Mouse (Mus musculus): ENCODE results near the gene Ube2o. TPM values are rescaled to one million over a fixed set of nuclear protein-coding genes. Genes with fewer than 3 reads are reported as not detected.

The Ube2o gene
- polyA plus RNA-seq, 1 experiment: 18.3 TPM

- TF ChIP-seq POLR2A (IDR thresholded peaks at IDR 0.05; ENCODE audit: borderline replicate concordance, extremely low read depth, low read depth, low read length) (no peak), CTCF (IDR thresholded peaks at IDR 0.05; ENCODE audit: insufficient read depth, low read length) (no peak)
- whole genome bisulfite sequencing: 83% methylated on average over 7 of the region's 7 CpGs
- peaks cover 10% of the 10 kb centered on the region for H3K4me1 ChIP-seq (ENCODE audit: control insufficient read depth, insufficient read depth, low read length)
- no peak for DNase-seq
- no peak overlapping the region for H3K4me3 ChIP-seq (replicated peaks; ENCODE audit: extremely low read depth, low read depth, low read length)
Measured at GRCm38 (mm10) chr11:116536685-116537084, 44.6 kb downstream of the Ube2o start.

GRCm38 (mm10) chr11:116534154-116534865 lies 46.9 kb downstream of the Ube2o start:
- H3K4me1 ChIP-seq (ENCODE audit: control insufficient read depth, insufficient read depth, low read length): peaks cover 14% of the 10 kb centered on the region
- peak overlapping the region; percentile 51 for H3K4me3 ChIP-seq (replicated peaks; ENCODE audit: extremely low read depth, low read depth, low read length)
- WGBS: 13% methylated on average over 20 of the region's 20 CpGs
- TF ChIP-seq CTCF (IDR thresholded peaks at IDR 0.05; ENCODE audit: insufficient read depth, low read length) (peak; percentile 87), POLR2A (IDR thresholded peaks at IDR 0.05; ENCODE audit: borderline replicate concordance, extremely low read depth, low read depth, low read length) (no peak)
- DNase-seq: no peak

- TF ChIP-seq CTCF (IDR thresholded peaks at IDR 0.05; ENCODE audit: insufficient read depth, low read length): no peak
- TF ChIP-seq POLR2A (IDR thresholded peaks at IDR 0.05; ENCODE audit: borderline replicate concordance, extremely low read depth, low read depth, low read length): no peak
Measured at GRCm38 (mm10) chr11:116533341-116534153, 47.7 kb downstream of the Ube2o start.

DNA sequence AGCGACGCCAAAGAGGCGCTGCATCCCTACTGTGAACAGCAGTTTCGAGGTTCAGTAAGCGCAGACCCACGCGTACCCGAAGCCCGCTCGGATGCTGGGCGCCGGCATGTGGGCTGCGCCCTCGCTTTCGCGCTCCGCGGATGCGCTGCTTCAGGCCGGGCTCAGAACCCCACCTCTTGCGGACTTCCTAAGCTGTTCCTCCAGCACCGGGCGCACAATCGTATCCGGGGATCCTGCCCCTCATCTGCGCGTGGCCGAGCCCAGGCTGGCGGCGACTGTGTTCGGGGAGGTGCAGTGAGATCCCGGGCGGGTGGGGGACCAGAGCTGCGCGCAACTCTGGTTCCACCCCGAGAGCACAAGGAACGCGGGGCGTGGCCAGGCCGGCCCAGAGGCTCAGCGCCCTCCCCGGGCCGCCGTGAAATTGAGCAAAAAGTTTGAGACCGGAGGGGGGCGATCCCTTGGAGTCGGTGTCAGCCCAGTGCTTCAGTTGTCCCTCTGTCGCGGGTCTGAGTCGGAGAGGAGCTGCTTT lies 48.4 kb downstream of the Ube2o start:
- H3K4me1 ChIP-seq (ENCODE audit: control insufficient read depth, insufficient read depth, low read length): peaks cover 14% of the 10 kb centered on the region
- H3K4me3 ChIP-seq (replicated peaks; ENCODE audit: extremely low read depth, low read depth, low read length): peak overlapping the region; percentile 54
- TF ChIP-seq POLR2A (IDR thresholded peaks at IDR 0.05; ENCODE audit: borderline replicate concordance, extremely low read depth, low read depth, low read length) (0 out of 2 replicates have a peak, but pooled peaks have one; percentile 27), CTCF (IDR thresholded peaks at IDR 0.05; ENCODE audit: insufficient read depth, low read length) (no peak)
- WGBS: under 1% methylated on average over 50 of the region's 50 CpGs
- peak; percentile 72 for DNase-seq

More at GRCm38 (mm10) chr11:116533341-116534153, 47.7 kb downstream of the Ube2o start:
- Histone ChIP-seq H3K4me3 (replicated peaks; ENCODE audit: extremely low read depth, low read depth, low read length) (peak overlapping the region; percentile 51), H3K4me1 (ENCODE audit: control insufficient read depth, insufficient read depth, low read length) (peaks cover 14% of the 10 kb centered on the region)
- WGBS: 1% methylated on average over 63 of the region's 63 CpGs
- DNase-seq: peak; percentile 68

DNA sequence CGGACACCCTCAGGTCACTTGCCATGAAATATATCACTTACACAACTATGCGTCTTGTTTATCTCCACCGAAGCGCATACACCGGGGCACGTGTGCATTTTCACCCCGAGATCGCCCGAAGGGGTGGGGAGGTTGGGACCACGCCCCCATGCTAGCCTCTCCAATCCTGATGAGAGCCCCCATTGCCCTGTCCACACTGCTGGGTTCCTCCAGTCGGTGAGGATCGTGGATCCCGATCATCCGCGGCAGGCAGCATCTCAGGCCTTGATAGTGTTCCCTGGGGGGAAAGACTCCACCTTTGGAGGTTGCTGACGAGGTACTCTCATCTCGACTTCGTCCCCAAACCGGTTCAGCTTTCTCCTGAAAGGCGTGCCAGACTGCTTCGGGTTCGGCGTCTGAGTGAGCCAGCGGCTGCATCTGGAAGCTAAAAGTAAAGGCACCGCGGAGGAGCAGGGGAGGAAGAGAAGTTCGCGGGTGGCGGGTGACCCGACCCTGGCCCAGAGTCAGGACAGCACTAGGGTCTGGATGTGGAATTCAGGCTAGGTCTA lies 48.9 kb downstream of the Ube2o start:
- under 1% methylated on average over 30 of the region's 30 CpGs for WGBS
- peak; percentile 52 for DNase-seq
- H3K4me1 ChIP-seq (ENCODE audit: control insufficient read depth, insufficient read depth, low read length): peaks cover 14% of the 10 kb centered on the region
- TF ChIP-seq POLR2A (IDR thresholded peaks at IDR 0.05; ENCODE audit: borderline replicate concordance, extremely low read depth, low read depth, low read length) (no peak), CTCF (IDR thresholded peaks at IDR 0.05; ENCODE audit: insufficient read depth, low read length) (no peak)
- H3K4me3 ChIP-seq (replicated peaks; ENCODE audit: extremely low read depth, low read depth, low read length): peak overlapping the region; percentile 54

DNA sequence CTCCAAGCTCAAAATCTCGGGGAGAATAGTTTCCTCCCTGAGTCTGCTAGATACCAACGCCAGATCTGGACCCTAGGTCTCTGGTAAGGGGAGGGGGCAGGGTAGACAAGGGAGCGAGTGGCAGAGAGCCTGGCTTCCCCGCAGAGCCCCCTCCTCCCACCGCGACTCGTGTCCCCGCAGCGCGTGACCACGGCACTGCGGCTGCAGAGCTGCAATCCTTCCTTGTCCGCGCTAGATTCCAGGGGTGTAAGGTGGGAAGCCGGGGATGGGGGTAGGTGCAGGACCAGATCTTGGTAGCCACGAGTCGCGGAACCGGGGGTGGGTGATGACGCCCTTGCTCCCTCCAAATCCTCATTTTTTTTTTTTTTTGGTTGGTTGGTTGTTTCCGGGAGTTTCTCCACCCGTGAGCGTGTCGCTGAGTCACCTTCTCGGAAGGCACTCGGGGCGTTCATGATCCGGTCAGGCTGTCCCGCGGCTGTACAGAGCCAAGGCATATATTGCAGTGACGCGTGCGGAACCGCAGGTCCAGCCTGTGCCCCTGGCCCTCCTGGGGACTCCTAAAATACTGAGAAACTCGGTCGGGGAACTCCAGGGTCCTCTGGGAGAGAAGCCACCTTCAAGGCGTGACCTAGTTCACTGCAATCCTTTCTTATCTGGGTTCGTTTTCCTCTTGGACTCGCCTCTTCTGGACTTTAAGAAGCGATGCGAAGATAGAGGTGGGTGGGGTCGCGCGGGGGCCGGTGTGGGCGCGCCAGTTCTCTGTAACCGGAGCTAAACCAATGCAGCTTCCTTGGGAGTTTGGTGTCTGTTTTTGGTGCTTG lies 49.7 kb downstream of the Ube2o start:
- TF ChIP-seq POLR2A (IDR thresholded peaks at IDR 0.05; ENCODE audit: borderline replicate concordance, extremely low read depth, low read depth, low read length) (no peak), CTCF (IDR thresholded peaks at IDR 0.05; ENCODE audit: insufficient read depth, low read length) (no peak)
- WGBS: 3% methylated on average over 48 of the region's 48 CpGs
- H3K4me3 ChIP-seq (replicated peaks; ENCODE audit: extremely low read depth, low read depth, low read length): peak overlapping the region; percentile 25
- peak; percentile 45 for DNase-seq
- H3K4me1 ChIP-seq (ENCODE audit: control insufficient read depth, insufficient read depth, low read length): peaks cover 14% of the 10 kb centered on the region

GRCm38 (mm10) chr11:116530187-116531147 lies 50.8 kb downstream of the Ube2o start, which contains the start of gene Sphk1:
Gene Sphk1, plus strand, starts transcription at chr11:116530925.
- DNase-seq: peak; percentile 55
- H3K4me3 ChIP-seq (replicated peaks; ENCODE audit: extremely low read depth, low read depth, low read length): peak within 1 kb of the TSS; percentile 25
- 52% methylated on average over 11 of the region's 11 CpGs for WGBS

More at GRCm38 (mm10) chr11:116530187-116531147, 50.8 kb downstream of the Ube2o start, which contains the start of gene Sphk1:
- peaks cover 14% of the 10 kb centered on the region for H3K4me1 ChIP-seq (ENCODE audit: control insufficient read depth, insufficient read depth, low read length)
- TF ChIP-seq POLR2A (IDR thresholded peaks at IDR 0.05; ENCODE audit: borderline replicate concordance, extremely low read depth, low read depth, low read length): no peak
- no peak for TF ChIP-seq CTCF (IDR thresholded peaks at IDR 0.05; ENCODE audit: insufficient read depth, low read length)
